Mouse (Mus musculus) lung, postnatal 0 days (tissue): ENCODE measurements at regions not wholly inside any gene's neighbourhood (a gene's known extent, or its start where the extent isn't known, plus 50 kb on each side); places are given as distances from the start of the nearest gene placed in this dataset.

ENCODE experiments used
- CTCF ChIP-seq: IDR thresholded peaks from 2 replicates; pipeline ENCODE4 v1.5.1; 2016; ENCODE audit warnings: antibody characterized with exemption, mild to moderate bottlenecking
- EP300 ChIP-seq: IDR thresholded peaks from 2 replicates; pipeline ENCODE4 v1.6.1; 2016; ENCODE audit warnings: antibody characterized with exemption, mild to moderate bottlenecking, control low read depth

- TF ChIP-seq CTCF, result no peak
- no peak for TF ChIP-seq EP300
These were observed 269.7 kb downstream of the Stim2 start for GRCm38 (mm10) chr5:54267905-54268590.
